Mouse (Mus musculus) spleen, adult 12 weeks (tissue): ENCODE data around the gene Sp7.
"Not testable (repeated sequence)": the region's sequence is repeated elsewhere in the genome, so short reads cannot be mapped to it uniquely, and the experiment has no call there.

Experiments used
- DNase-seq: peaks from one replicate; pipeline ENCODE4 v3.0.0; 2022; ENCODE audit warnings: low spot score

The Sp7 gene

GRCm38 (mm10) chr15:102341580-102341979 is 25.4 kb downstream of the Sp7 start:
- DNase-seq, result no peak

GRCm38 (mm10) chr15:102339612-102340011 is 27.4 kb downstream of the Sp7 start:
- DNase-seq, result no peak

GRCm38 (mm10) chr15:102336946-102337345 is 30.0 kb downstream of the Sp7 start:
- no peak for DNase-seq

GRCm38 (mm10) chr15:102335925-102336324 is 31.1 kb downstream of the Sp7 start:
- DNase-seq, result not testable (repeated sequence)

GRCm38 (mm10) chr15:102335254-102335653 is 31.7 kb downstream of the Sp7 start:
- no peak for DNase-seq

GRCm38 (mm10) chr15:102331610-102332015 is 35.4 kb downstream of the Sp7 start, which contains the start of gene Myg1:
Gene Myg1, plus strand, starts transcription at chr15:102331709.
- DNase-seq, result peak; percentile 70

GRCm38 (mm10) chr15:102326892-102327291 is 40.1 kb downstream of the Sp7 start:
- no peak for DNase-seq

- DNase-seq, result peak; percentile 73
These were observed 40.9 kb downstream of the Sp7 start, which contains the start of gene Pfdn5 for GRCm38 (mm10) chr15:102326022-102326576. Gene Pfdn5, plus strand, starts transcription at chr15:102326116.

GRCm38 (mm10) chr15:102324654-102325473 is 42.1 kb downstream of the Sp7 start:
- DNase-seq, result no peak

- peak; percentile 35 for DNase-seq
These were observed 50.7 kb downstream of the Sp7 start for GRCm38 (mm10) chr15:102316263-102316662.

- no peak for DNase-seq
These were observed 51.7 kb downstream of the Sp7 start for GRCm38 (mm10) chr15:102315292-102315691.

- no peak for DNase-seq
These were observed 55.5 kb downstream of the Sp7 start for GRCm38 (mm10) chr15:102311489-102311888.

GRCm38 (mm10) chr15:102310074-102310845 is 56.7 kb downstream of the Sp7 start:
- no peak for DNase-seq

- no peak for DNase-seq
These were observed 58.3 kb downstream of the Sp7 start for GRCm38 (mm10) chr15:102308717-102309116.
